Comparison of ENCODE assay signal across 19 mouse cellular contexts in the genomic region with DNA sequence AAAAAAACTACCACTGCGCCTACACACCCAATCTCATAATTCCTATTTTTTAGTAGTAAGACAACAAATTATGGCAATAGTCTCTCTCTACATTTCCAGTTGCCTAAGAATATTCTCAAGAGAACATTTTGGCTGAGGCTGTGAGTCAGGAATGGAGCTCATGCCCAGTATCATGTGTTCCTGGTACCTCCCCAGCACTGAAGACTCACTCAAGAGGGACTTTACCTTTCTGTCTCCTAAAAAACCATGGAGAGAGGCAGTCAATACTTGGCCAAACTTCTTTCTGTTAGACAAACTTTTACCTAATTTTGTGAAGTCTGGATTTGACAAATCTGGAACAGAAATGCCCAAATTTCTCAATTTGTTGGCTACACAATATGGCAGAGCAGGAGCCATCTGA. TPM values are rescaled to one million over a fixed set of nuclear protein-coding genes. Genes with fewer than 3 reads are reported as not detected.
DNase-seq lines count a peak whose midpoint lies in the region; TF ChIP-seq lines count a peak whose summit lies in the region.
"Had no signal": no experiment of that assay in that cellular context is flagged by ENCODE, and none has a peak within 500 bp of the region (broad histone marks: within the 10 kb centered on the region; RNA-seq: fewer than 3 reads in every experiment).

No protein-coding gene starts in this region.

- H3K4me3 ChIP-seq in gastrocnemius, adult 2 months, result no peak overlapping the region
- H3K4me3 ChIP-seq: embryonic facial prominence, embryonic 15.5 days; erythroblast, embryonic 14.5 days; forebrain, embryonic 15.5 days; hindbrain, embryonic 12.5 days had no signal

- intact Hi-C loops in gastrocnemius, adult 2 months (cut with DNase I), result no loop called here
- intact Hi-C loops in left cerebral cortex, postnatal 36 days (cut with DNase I), result no loop called here

- TF ChIP-seq CTCF in gastrocnemius, adult 2 months (IDR thresholded peaks at IDR 0.05), result no peak

- DNase-seq in gastrocnemius, adult 2 months, result peak; percentile 35
- no peak for DNase-seq in gastrocnemius, adult 8-10 months (ENCODE audit: low spot score in 2 of 2)
- DNase-seq in NIH3T3 (ENCODE audit: low read depth), result peak; percentile 67
- peak; percentile 39 for DNase-seq in brain, adult 2 months (ENCODE audit: low read depth, low spot score)
- no peak for DNase-seq in left cerebral cortex, postnatal 36 days (ENCODE audit: low spot score in 2 of 2)
- DNase-seq in thymus, postnatal 0 days (ENCODE audit: low spot score), result no peak
- DNase-seq: adrenal gland, postnatal 36 days; B cell, adult 2 months; cerebellum, adult 11 months; cerebellum, adult 8-10 months; cerebellum, postnatal 14 days; embryo, embryonic 11 days; gastrocnemius, postnatal 14 days; heart, postnatal 10 days; heart, postnatal 4 days had no signal

- H3K27ac ChIP-seq in gastrocnemius, adult 2 months, result peak overlapping the region; percentile 100
- H3K27ac ChIP-seq: embryonic facial prominence, embryonic 15.5 days; forebrain, embryonic 15.5 days; hindbrain, embryonic 12.5 days had no signal

RNA-seq across cellular contexts. Expression of a gene that starts 6.7 kb away (rescaled TPM):
- 10 to 100 TPM; 19.3 to 20.6 TPM for total RNA-seq in gastrocnemius, adult 2 months (2021)
- total RNA-seq in gastrocnemius, adult 8-10 months (2022), result 10 to 100 TPM; 18.1 to 27.8 (median 23.0) TPM
- 100 to 1,000 TPM; 134 to 138 TPM for total RNA-seq in left cerebral cortex, postnatal 36 days (2021)
- 3.8 and 4.0 TPM in 2 replicates for polyA plus RNA-seq in thymus, postnatal 0 days (2015; fragmentation: Nextera tagmentation; extraction: Ambion mirVana)

Comparison
In these comparisons a context has a peak if more than half of its experiments do, and no peak if none do; other contexts are left out.
1. DNase-seq: peak in gastrocnemius, adult 2 months (single experiment), NIH3T3 (single experiment) and brain, adult 2 months (single experiment); none in gastrocnemius, adult 8-10 months (0 of 2), left cerebral cortex, postnatal 36 days (0 of 2) and thymus, postnatal 0 days (single experiment).
2. RNA of a gene that starts 6.7 kb away (total RNA-seq): 134 to 138 TPM in left cerebral cortex, postnatal 36 days; 18.1 to 27.8 TPM in gastrocnemius, adult 8-10 months and 19.3 to 20.6 TPM in gastrocnemius, adult 2 months; every median in the first group is over 4 times any median in the second.